Mouse (Mus musculus) heart, embryonic 14.5 days (tissue): ENCODE results near the gene Pde3a. TPM values are rescaled to one million over a fixed set of nuclear protein-coding genes. Genes with fewer than 3 reads are reported as not detected.

Source experiments
- ATAC-seq: fragments of 200-750 bp; cut with Nextera tagmentation; 2 replicates; pipeline ENCODE4 v1.8.0; 2017; ENCODE audit warnings: low read depth, moderate TSS enrichment; ENCODE audit not compliant: insufficient number of reproducible peaks, insufficient read depth, low FRiP score
- H3K27ac ChIP-seq, 2 experiments: fragments of 200-500 bp in 1 of 2; fragments of 300-500 bp in 1 of 2; sonication (generic) in 1 of 2; replicated peaks in 1 of 2; 2 replicates each; pipeline ENCODE4 v1.5.1; 2012 to 2014; ENCODE audit warnings: low read depth in 2 of 2, low read length in 2 of 2, control low read depth in 1 of 2, mild to moderate bottlenecking in 1 of 2, mixed read lengths in 1 of 2; ENCODE audit not compliant: control insufficient read depth in 1 of 2, insufficient read depth in 1 of 2
- H3K27me3 ChIP-seq: fragments of 300-500 bp; sonication (generic); 2 replicates; pipeline ENCODE4 v1.6.1; 2014; ENCODE audit warnings: mild to moderate bottlenecking, low read length, control low read depth; ENCODE audit not compliant: control insufficient read depth, insufficient read depth
- H3K36me3 ChIP-seq: fragments of 300-500 bp; sonication (generic); 2 replicates; pipeline ENCODE4 v1.6.1; 2014; ENCODE audit warnings: mild to moderate bottlenecking, control low read depth, low read length, mixed read lengths; ENCODE audit not compliant: control insufficient read depth, insufficient read depth
- H3K4me1 ChIP-seq, 2 experiments: fragments of 200-500 bp in 1 of 2; fragments of 300-500 bp in 1 of 2; sonication (generic) in 1 of 2; 2 replicates each; pipeline ENCODE4 v1.6.1; 2012 to 2014; ENCODE audit warnings: low read length in 2 of 2, control low read depth in 1 of 2, mixed read lengths in 1 of 2; ENCODE audit not compliant: control insufficient read depth in 2 of 2, insufficient read depth in 2 of 2
- H3K4me2 ChIP-seq: fragments of 300-500 bp; sonication (generic); 2 replicates; pipeline ENCODE4 v1.6.1; 2014; ENCODE audit warnings: mild to moderate bottlenecking, low read length
- H3K4me3 ChIP-seq, 2 experiments: fragments of 200-500 bp in 1 of 2; fragments of 300-500 bp in 1 of 2; sonication (generic) in 1 of 2; 2 replicates each; pipeline ENCODE4 v1.5.1; 2012 to 2014; ENCODE audit warnings: low read length in 2 of 2, mild to moderate bottlenecking in 2 of 2, control low read depth in 1 of 2, low read depth in 1 of 2, moderate library complexity in 1 of 2; ENCODE audit not compliant: control insufficient read depth in 1 of 2, insufficient read depth in 1 of 2
- H3K9ac ChIP-seq: fragments of 300-500 bp; sonication (generic); 2 replicates; pipeline ENCODE4 v1.6.1; 2014; ENCODE audit warnings: mild to moderate bottlenecking, low read length
- H3K9me3 ChIP-seq: fragments of 300-500 bp; sonication (generic); 2 replicates; pipeline ENCODE4 v1.6.1; 2016; ENCODE audit warnings: low read length, control low read depth; ENCODE audit not compliant: control insufficient read depth
- WGBS: fragments of 180-500 bp; shearing (Covaris S2); extraction: QIAGEN DNeasy Blood & Tissue Kit; methylation state at CpG from one replicate; pipeline ENCODE4 v1.1.7; 2014; 5-methylcytosine and 5-hydroxymethylcytosine counted together
- polyA plus RNA-seq: library from polyadenylated mRNA; unstranded; fragments of >200 nt; fragmentation: Nextera tagmentation; extraction: Ambion mirVana; gene quantifications from 2 replicates; pipeline ENCODE4 v1.2.1, GENCODE M21; 2014

Gene Pde3a
- polyA plus RNA-seq, 1 experiment from 2014 or later, result 14.7 TPM

- peak overlapping the region; percentile 79 to 89 for H3K27ac ChIP-seq
- WGBS, result 2% methylated on average over 22 of the region's 22 CpGs
- H3K27me3 ChIP-seq, result no peaks in the 10 kb centered on the region
- H3K9me3 ChIP-seq, result no peaks in the 10 kb centered on the region
- peak overlapping the region; percentile 88 to 91 for H3K4me3 ChIP-seq
- H3K4me1 ChIP-seq, result peaks cover 4 to 25% of the 10 kb centered on the region in 2 experiments; a peak in 3 of 4 replicates
- H3K9ac ChIP-seq, result peak overlapping the region; percentile 93
- peak overlapping the region; percentile 73 for H3K4me2 ChIP-seq
- peak; percentile 28 for ATAC-seq
- peaks cover 6% of the 10 kb centered on the region; the same call in 1 of the 2 replicates for H3K36me3 ChIP-seq
Observed at GRCm38 (mm10) chr6:141250296-141250629, 1.2 kb downstream of the Pde3a start.

DNA sequence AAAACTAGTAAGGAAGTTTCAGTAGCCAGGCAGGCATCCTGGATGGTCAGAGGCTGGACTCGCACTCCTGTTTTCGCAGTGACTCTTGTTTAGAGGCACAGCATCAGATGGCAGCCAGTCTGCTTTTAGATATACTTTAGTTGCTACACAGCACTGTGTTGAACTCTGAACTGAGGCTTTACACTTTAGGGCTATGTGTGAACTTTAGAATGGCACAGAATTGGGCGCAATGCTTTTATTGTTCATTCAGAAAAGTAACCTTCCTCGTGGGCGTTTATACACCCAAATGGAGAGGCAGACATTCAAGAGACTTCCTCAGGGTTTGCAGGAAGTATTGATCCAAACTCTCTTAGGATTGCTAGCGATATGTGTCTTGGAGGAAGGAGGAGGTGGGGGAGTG lies 1.9 kb downstream of the Pde3a start:
- peaks cover 4 to 25% of the 10 kb centered on the region in 2 experiments; a peak in 3 of 4 replicates for H3K4me1 ChIP-seq
- H3K36me3 ChIP-seq, result peaks cover 6% of the 10 kb centered on the region; the same call in 1 of the 2 replicates
- H3K27ac ChIP-seq, result peak overlapping the region in 1 of 2 experiments; percentile 1; a peak in 3 of 4 replicates
- no peak for ATAC-seq
- H3K27me3 ChIP-seq, result no peaks in the 10 kb centered on the region
- H3K4me3 ChIP-seq, result peak overlapping the region; percentile 88 to 91
- no peaks in the 10 kb centered on the region for H3K9me3 ChIP-seq
- peak overlapping the region; percentile 93 for H3K9ac ChIP-seq
- H3K4me2 ChIP-seq, result peak overlapping the region; percentile 73
- WGBS, result 33% methylated on average over 6 of the region's 6 CpGs

GRCm38 (mm10) chr6:141252520-141252919 lies 3.5 kb downstream of the Pde3a start:
- Histone ChIP-seq H3K9ac (peak overlapping the region; percentile 93; the same call in 1 of the 2 replicates), H3K9me3 (no peaks in the 10 kb centered on the region), H3K36me3 (no peaks in the 10 kb centered on the region), H3K27ac (no peak overlapping the region), H3K27me3 (no peaks in the 10 kb centered on the region), H3K4me2 (peak overlapping the region; percentile 73), H3K4me3 (peak overlapping the region in 1 of 2 experiments; percentile 91; a peak in 2 of 4 replicates), H3K4me1 (peaks cover 10 to 37% of the 10 kb centered on the region in 2 experiments)
- no peak for ATAC-seq
- WGBS, result 73% methylated on average over 7 of the region's 7 CpGs

DNA sequence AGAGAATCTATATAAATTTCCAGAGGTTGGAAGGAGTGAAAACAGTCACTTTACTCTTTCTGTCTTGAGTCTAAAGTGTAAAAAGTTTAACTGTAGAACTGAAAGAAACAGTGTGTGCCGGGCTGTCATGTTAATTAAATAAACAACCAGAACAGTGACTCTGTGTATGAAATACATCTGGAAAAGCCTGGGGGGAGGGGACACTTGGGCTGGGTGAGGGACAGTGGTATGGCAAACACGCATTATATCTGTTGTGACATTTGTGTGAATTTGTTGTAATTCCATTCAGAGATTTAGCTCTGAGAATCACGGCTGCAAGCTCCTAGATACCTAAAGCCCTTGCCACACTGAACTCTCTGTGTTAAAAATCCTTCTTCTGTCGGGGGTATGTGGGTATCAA lies 5.9 kb downstream of the Pde3a start:
- WGBS, result 67% methylated on average over 4 of the region's 4 CpGs
- no peak overlapping the region for H3K9ac ChIP-seq
- peak overlapping the region; percentile 31; the same call in 1 of the 2 replicates for H3K4me2 ChIP-seq
- H3K4me1 ChIP-seq, result peaks cover 6 to 39% of the 10 kb centered on the region in 2 experiments
- no peak for ATAC-seq
- H3K4me3 ChIP-seq, result no peak overlapping the region
- no peaks in the 10 kb centered on the region for H3K27me3 ChIP-seq
- H3K36me3 ChIP-seq, result no peaks in the 10 kb centered on the region
- H3K27ac ChIP-seq, result no peak overlapping the region
- no peaks in the 10 kb centered on the region for H3K9me3 ChIP-seq

DNA sequence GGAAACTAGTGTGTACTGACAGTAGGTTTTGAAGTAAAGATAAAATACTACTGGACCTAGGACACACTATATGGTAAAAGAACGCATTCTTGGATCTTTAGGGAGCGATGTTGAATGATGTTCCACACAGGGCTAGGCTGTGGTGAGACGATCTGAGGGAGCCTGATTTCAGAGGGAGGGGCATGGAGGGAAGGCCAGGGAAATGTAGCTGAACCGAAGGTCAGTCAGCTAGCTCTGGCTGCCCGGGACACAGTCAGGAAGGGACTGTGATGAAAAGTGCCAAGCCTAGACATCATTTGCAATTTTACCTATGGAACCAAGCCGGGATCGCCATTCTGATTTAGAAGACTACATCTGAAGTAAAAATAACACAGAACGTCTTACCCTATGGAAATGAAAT lies 7.8 kb downstream of the Pde3a start:
- WGBS, result 54% methylated on average over 8 of the region's 8 CpGs
- Histone ChIP-seq H3K9ac (no peak overlapping the region), H3K4me2 (peak overlapping the region; percentile 3; the same call in 1 of the 2 replicates)

GRCm38 (mm10) chr6:141257434-141258202 lies 8.5 kb downstream of the Pde3a start:
- Histone ChIP-seq H3K9ac (no peak overlapping the region), H3K4me1 (peaks cover 8 to 45% of the 10 kb centered on the region in 2 experiments), H3K9me3 (no peaks in the 10 kb centered on the region), H3K27ac (no peak overlapping the region), H3K36me3 (no peaks in the 10 kb centered on the region), H3K4me2 (no peak overlapping the region), H3K27me3 (no peaks in the 10 kb centered on the region), H3K4me3 (no peak overlapping the region)
- WGBS, result 87% methylated on average over 6 of the region's 6 CpGs
- no peak for ATAC-seq

More for the DNA sequence above, 7.8 kb downstream of the Pde3a start:
- no peaks in the 10 kb centered on the region for H3K9me3 ChIP-seq
- H3K4me3 ChIP-seq, result no peak overlapping the region
- no peak for ATAC-seq
- no peaks in the 10 kb centered on the region for H3K36me3 ChIP-seq
- peaks cover 8 to 45% of the 10 kb centered on the region in 2 experiments for H3K4me1 ChIP-seq
- H3K27me3 ChIP-seq, result no peaks in the 10 kb centered on the region
- H3K27ac ChIP-seq, result no peak overlapping the region

GRCm38 (mm10) chr6:141265257-141265656 lies 16.2 kb downstream of the Pde3a start:
- no peaks in the 10 kb centered on the region for H3K27me3 ChIP-seq
- no peak for ATAC-seq
- H3K36me3 ChIP-seq, result no peaks in the 10 kb centered on the region
- no peak overlapping the region for H3K27ac ChIP-seq
- H3K4me3 ChIP-seq, result no peak overlapping the region
- peaks cover 12 to 48% of the 10 kb centered on the region in 2 experiments for H3K4me1 ChIP-seq
- no peaks in the 10 kb centered on the region for H3K9me3 ChIP-seq
- WGBS, result 85% methylated on average over 4 of the region's 4 CpGs
- no peak overlapping the region for H3K9ac ChIP-seq
- no peak overlapping the region for H3K4me2 ChIP-seq
